Mouse (Mus musculus): ENCODE measurements around the gene Gimap7.

DNA sequence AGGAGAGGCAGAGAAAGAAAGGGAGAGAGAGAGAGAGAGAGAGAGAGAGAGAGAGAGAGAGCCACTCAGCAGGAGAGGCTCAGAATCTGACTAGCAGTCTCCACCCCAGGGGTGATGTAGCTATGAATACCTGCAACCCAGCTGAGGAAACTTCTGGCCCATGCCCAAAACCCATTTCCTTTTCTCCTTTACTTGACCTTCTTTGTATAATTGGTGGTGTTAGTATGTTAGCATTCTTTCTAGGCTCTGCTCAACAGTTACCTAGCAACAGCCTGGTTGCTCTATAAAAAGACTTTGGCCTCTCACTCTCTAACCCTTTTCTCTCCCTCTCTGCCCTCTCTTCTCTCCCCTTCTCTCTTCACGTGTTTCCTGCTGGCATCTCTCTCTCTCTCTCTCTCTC lies 7.1 kb downstream of the Gimap7 start:
- TF ChIP-seq CTCF (IDR thresholded peaks at IDR 0.05; ENCODE audit: low read depth), result no peak
- TF ChIP-seq EP300 (IDR thresholded peaks at IDR 0.05; ENCODE audit: low read depth), result no peak
